Mouse (Mus musculus) heart, adult 2 months (tissue): ENCODE results near the gene Map2k5.

Experiments
- CTCF ChIP-seq: fragments of 200-600 bp; IDR thresholded peaks from 2 replicates; pipeline ENCODE4 v1.8.1; 2022; ENCODE audit warnings: antibody characterized with exemption, mild to moderate bottlenecking, moderate library complexity
- POLR2A ChIP-seq: fragments of 200-500 bp; IDR thresholded peaks from 2 replicates; pipeline ENCODE4 v1.6.1; 2011; ENCODE audit warnings: mild to moderate bottlenecking, low read depth, low read length, control low read depth; ENCODE audit not compliant: insufficient read depth

- no peak for TF ChIP-seq CTCF
- no peak for TF ChIP-seq POLR2A
Observed at GRCm38 (mm10) chr9:63148410-63149371, 229.0 kb downstream of the Map2k5 start, which contains the start of gene Skor1.
